Mouse (Mus musculus) spleen, postnatal 4 days (tissue): ENCODE measurements around the gene Ppp1r14d.

ENCODE experiments used
- DNase-seq, 2 experiments: peaks; one replicate each; pipeline ENCODE4 v3.0.0; 2022; ENCODE audit warnings: low spot score in 2 of 2

The Ppp1r14d gene

GRCm38 (mm10) chr2:119229775-119230704 lies at the start of gene Ppp1r14d:
Gene Ppp1r14d (minus strand): TSS chr2:119229906.
- no peak for DNase-seq

- DNase-seq = no peak
These were observed 48.1 kb upstream of the Ppp1r14d start for GRCm38 (mm10) chr2:119277810-119278209.

GRCm38 (mm10) chr2:119276926-119277325 lies 47.2 kb upstream of the Ppp1r14d start:
- no peak for DNase-seq

- DNase-seq = no peak
These were observed 44.4 kb upstream of the Ppp1r14d start for GRCm38 (mm10) chr2:119274126-119274525.

- DNase-seq = peak; percentile 75 to 86
These were observed 41.1 kb upstream of the Ppp1r14d start, which contains the start of gene Rhov for GRCm38 (mm10) chr2:119270643-119271331. Gene Rhov (minus strand): TSS chr2:119271272.

- DNase-seq = no peak
These were observed 40.6 kb upstream of the Ppp1r14d start for GRCm38 (mm10) chr2:119270286-119270642.

- DNase-seq = no peak
These were observed 34.1 kb upstream of the Ppp1r14d start for GRCm38 (mm10) chr2:119263813-119264212.

- DNase-seq = peak in 1 of 2 experiments; percentile 31
These were observed 33.3 kb upstream of the Ppp1r14d start for GRCm38 (mm10) chr2:119262978-119263377.

GRCm38 (mm10) chr2:119261326-119261725 lies 31.6 kb upstream of the Ppp1r14d start:
- no peak for DNase-seq

- DNase-seq = no peak
These were observed 30.8 kb upstream of the Ppp1r14d start for GRCm38 (mm10) chr2:119260518-119260917.

GRCm38 (mm10) chr2:119254976-119255375 lies 25.3 kb upstream of the Ppp1r14d start:
- DNase-seq = no peak

GRCm38 (mm10) chr2:119250826-119251478 lies 21.2 kb upstream of the Ppp1r14d start:
- DNase-seq = peak; percentile 83 to 97

GRCm38 (mm10) chr2:119250377-119250776 lies 20.7 kb upstream of the Ppp1r14d start:
- DNase-seq = no peak

- no peak for DNase-seq
These were observed 19.9 kb upstream of the Ppp1r14d start for GRCm38 (mm10) chr2:119249592-119250061.

GRCm38 (mm10) chr2:119247904-119248303 lies 18.2 kb upstream of the Ppp1r14d start:
- DNase-seq = no peak

GRCm38 (mm10) chr2:119245246-119245645 lies 15.5 kb upstream of the Ppp1r14d start:
- DNase-seq = no peak

- no peak for DNase-seq
These were observed 12.8 kb upstream of the Ppp1r14d start for GRCm38 (mm10) chr2:119242548-119242947.

GRCm38 (mm10) chr2:119240819-119241186 lies 11.1 kb upstream of the Ppp1r14d start:
- no peak for DNase-seq

GRCm38 (mm10) chr2:119240075-119240818 lies 10.5 kb upstream of the Ppp1r14d start:
- DNase-seq = no peak

GRCm38 (mm10) chr2:119238671-119239070 lies 9.0 kb upstream of the Ppp1r14d start:
- DNase-seq = no peak

- no peak for DNase-seq
These were observed 8.1 kb upstream of the Ppp1r14d start for GRCm38 (mm10) chr2:119237871-119238220.
